Mouse (Mus musculus): ENCODE measurements around the gene Osbpl11. TPM values are rescaled to one million over a fixed set of nuclear protein-coding genes. Genes with fewer than 3 reads are reported as not detected.
A peak's percentile ranks its signal among the peaks of the same experiment; 100 is the strongest.
"Not testable (repeated sequence)": the region's sequence is repeated elsewhere in the genome, so short reads cannot be mapped to it uniquely, and the experiment has no call there.

The Osbpl11 gene
- polyA plus RNA-seq, 1 experiment from 2014 or later = 17.8 TPM

DNA sequence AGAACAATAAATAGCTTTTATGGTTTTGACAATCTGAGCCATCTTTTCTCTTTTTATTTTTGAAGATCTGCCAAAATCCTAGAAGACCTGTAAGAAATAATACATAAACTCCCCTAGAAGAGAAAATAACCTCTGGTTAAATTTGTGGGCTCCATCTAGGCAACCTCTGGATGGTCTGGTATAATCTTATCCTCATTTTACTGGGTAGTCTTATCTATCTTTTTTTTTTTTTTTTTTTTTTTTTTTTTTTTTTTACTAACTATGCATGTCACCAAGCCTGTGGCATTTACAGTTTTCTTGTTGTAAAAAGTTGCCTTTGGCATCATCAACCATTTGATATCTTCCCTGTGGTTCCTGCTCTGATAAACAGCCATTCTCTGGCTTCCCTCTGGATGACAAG, 10.2 kb upstream of the Osbpl11 start:
- H3K4me3 ChIP-seq (replicated peaks; ENCODE audit: low read depth, low read length) = no peak overlapping the region

DNA sequence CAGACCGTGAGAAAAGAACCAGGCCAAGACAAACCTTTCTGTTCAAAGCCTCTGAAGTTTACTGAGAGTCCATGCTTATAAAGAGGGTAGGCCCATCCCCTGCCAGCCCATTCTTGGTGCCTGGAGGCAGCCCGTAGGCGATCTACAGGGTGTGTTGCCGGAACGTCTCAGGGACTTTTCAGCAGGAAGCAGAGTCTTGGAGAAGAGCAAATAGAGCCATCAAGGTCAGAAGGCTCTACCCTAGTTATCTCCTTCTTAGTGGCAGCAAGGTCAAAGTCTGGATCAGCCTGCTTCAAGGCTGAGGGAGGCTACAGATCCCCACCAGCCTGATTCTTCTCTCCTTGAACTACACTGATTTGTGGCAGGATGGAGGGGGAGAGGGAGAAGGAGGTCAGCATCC, 8.0 kb upstream of the Osbpl11 start:
- not testable (repeated sequence) for H3K27me3 ChIP-seq (ENCODE audit: insufficient read depth, low read length); H3K4me1 ChIP-seq (replicated peaks; ENCODE audit: insufficient read depth, low read length); H3K4me2 ChIP-seq (ENCODE audit: low read length); H3K27ac ChIP-seq; ATAC-seq (replicated peaks; ENCODE audit: low FRiP score, low read depth); DNase-seq (ENCODE audit: low spot score); H3K9ac ChIP-seq (ENCODE audit: low read depth, low read length); H3K9me3 ChIP-seq (replicated peaks; ENCODE audit: low read length); H3K4me3 ChIP-seq (replicated peaks; ENCODE audit: low read depth, low read length); H3K36me3 ChIP-seq (ENCODE audit: insufficient read depth, low read length)
- 86% methylated on average over 5 of the region's 5 CpGs for WGBS

More for the DNA sequence above, 10.2 kb upstream of the Osbpl11 start:
- TF ChIP-seq CTCF (IDR thresholded peaks at IDR 0.05; ENCODE audit: low read depth) = no peak
- Histone ChIP-seq H3K4me2 (ENCODE audit: low read length) (no peak overlapping the region), H3K27ac (no peak overlapping the region), H3K27me3 (ENCODE audit: insufficient read depth, low read length) (no peaks in the 10 kb centered on the region), H3K4me1 (replicated peaks; ENCODE audit: insufficient read depth, low read length) (no peaks in the 10 kb centered on the region), H3K36me3 (ENCODE audit: insufficient read depth, low read length) (no peaks in the 10 kb centered on the region), H3K9me3 (replicated peaks; ENCODE audit: low read length) (no peaks in the 10 kb centered on the region), H3K9ac (ENCODE audit: low read depth, low read length) (no peak overlapping the region)
- DNase-seq (ENCODE audit: low spot score) (no peak), ATAC-seq (replicated peaks; ENCODE audit: low FRiP score, low read depth) (no peak)

- ATAC-seq (replicated peaks; ENCODE audit: low FRiP score, low read depth) (no peak), DNase-seq (ENCODE audit: low spot score) (no peak)
- Histone ChIP-seq H3K9me3 (replicated peaks; ENCODE audit: low read length) (no peaks in the 10 kb centered on the region), H3K9ac (ENCODE audit: low read depth, low read length) (no peak overlapping the region), H3K27ac (no peak overlapping the region), H3K4me3 (replicated peaks; ENCODE audit: low read depth, low read length) (no peak overlapping the region), H3K4me1 (replicated peaks; ENCODE audit: insufficient read depth, low read length) (no peaks in the 10 kb centered on the region), H3K27me3 (ENCODE audit: insufficient read depth, low read length) (no peaks in the 10 kb centered on the region), H3K4me2 (ENCODE audit: low read length) (no peak overlapping the region), H3K36me3 (ENCODE audit: insufficient read depth, low read length) (no peaks in the 10 kb centered on the region)
- TF ChIP-seq CTCF (IDR thresholded peaks at IDR 0.05; ENCODE audit: low read depth) = no peak
- 85% methylated on average over 4 of the region's 4 CpGs for WGBS
Observed at GRCm38 (mm10) chr16:33177722-33178121, 7.1 kb upstream of the Osbpl11 start.

DNA sequence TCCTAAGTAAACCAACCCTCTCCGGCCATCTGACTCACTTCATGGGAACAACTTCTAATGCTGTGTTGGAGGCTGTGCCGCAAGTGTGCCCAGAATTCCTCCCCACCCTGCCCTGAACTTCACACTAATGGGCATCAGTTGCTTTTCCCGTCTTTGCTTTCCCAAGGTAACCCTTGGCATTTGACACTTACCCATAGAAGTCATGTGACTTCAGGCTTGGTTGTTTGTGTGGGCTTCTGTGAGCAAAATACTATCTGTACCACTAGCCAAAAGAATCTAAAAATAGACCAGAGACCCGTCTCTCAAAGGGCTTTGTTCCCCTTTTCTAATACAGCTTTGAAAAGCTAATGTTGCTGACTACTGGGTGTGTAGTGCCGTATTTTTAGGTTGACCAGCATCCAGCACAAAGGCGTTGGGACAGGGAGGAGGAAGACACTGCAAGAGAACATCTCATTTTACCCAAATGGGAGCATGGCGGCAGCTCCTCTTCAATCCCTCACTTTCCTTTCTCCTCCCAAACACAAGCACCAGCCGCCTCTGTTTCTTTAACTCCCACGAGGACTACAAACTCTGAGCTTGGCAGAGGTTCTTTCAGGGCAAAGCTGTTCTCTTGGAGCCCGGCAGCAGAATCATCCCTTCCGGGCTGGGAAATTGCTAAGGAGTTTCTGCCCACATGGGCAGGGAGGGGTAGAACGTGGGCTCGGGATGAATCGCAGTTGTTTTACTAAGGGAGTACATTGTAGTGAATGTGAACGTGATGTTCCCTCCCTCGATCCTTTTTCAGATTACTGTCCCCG, 6.4 kb upstream of the Osbpl11 start:
- WGBS = 56% methylated on average over 17 of the region's 17 CpGs
- no peaks in the 10 kb centered on the region for H3K36me3 ChIP-seq (ENCODE audit: insufficient read depth, low read length)
- H3K4me2 ChIP-seq (ENCODE audit: low read length) = no peak overlapping the region
- no peaks in the 10 kb centered on the region for H3K4me1 ChIP-seq (replicated peaks; ENCODE audit: insufficient read depth, low read length)
- no peaks in the 10 kb centered on the region for H3K9me3 ChIP-seq (replicated peaks; ENCODE audit: low read length)
- TF ChIP-seq CTCF (IDR thresholded peaks at IDR 0.05; ENCODE audit: low read depth) = no peak
- ATAC-seq (replicated peaks; ENCODE audit: low FRiP score, low read depth) (no peak), DNase-seq (ENCODE audit: low spot score) (no peak)
- no peak overlapping the region for H3K4me3 ChIP-seq (replicated peaks; ENCODE audit: low read depth, low read length)
- H3K9ac ChIP-seq (ENCODE audit: low read depth, low read length) = no peak overlapping the region
- peak overlapping the region; percentile 22; the same call in 1 of the 2 replicates for H3K27ac ChIP-seq
- no peaks in the 10 kb centered on the region for H3K27me3 ChIP-seq (ENCODE audit: insufficient read depth, low read length)

DNA sequence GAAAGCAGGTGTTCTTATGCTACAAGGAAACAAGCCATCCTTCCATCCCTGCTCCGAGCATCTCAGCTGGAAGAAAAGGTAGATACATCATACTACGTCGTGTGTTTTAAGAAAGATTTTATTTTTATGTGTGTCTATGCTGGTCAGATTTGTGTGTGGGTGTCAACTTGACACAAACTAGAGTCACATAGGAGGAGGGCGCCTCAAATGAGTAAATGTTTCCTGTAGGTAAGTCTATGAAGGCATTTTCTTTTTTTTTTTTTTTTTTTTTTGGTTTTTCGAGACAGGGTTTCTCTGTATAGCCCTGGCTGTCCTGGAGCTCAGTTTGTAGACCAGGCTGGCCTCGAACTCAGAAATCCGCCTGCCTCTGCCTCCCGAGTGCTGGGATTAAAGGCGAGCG, 5.6 kb upstream of the Osbpl11 start:
- not testable (repeated sequence) for H3K36me3 ChIP-seq (ENCODE audit: insufficient read depth, low read length); H3K9me3 ChIP-seq (replicated peaks; ENCODE audit: low read length); H3K4me1 ChIP-seq (replicated peaks; ENCODE audit: insufficient read depth, low read length); H3K4me3 ChIP-seq (replicated peaks; ENCODE audit: low read depth, low read length); H3K9ac ChIP-seq (ENCODE audit: low read depth, low read length); DNase-seq (ENCODE audit: low spot score); H3K27me3 ChIP-seq (ENCODE audit: insufficient read depth, low read length); ATAC-seq (replicated peaks; ENCODE audit: low FRiP score, low read depth); H3K4me2 ChIP-seq (ENCODE audit: low read length)
- WGBS = 92% methylated on average over 9 of the region's 10 CpGs
- H3K27ac ChIP-seq = 0 out of 2 replicates have a peak overlapping the region, but pooled peaks have one; percentile 22

DNA sequence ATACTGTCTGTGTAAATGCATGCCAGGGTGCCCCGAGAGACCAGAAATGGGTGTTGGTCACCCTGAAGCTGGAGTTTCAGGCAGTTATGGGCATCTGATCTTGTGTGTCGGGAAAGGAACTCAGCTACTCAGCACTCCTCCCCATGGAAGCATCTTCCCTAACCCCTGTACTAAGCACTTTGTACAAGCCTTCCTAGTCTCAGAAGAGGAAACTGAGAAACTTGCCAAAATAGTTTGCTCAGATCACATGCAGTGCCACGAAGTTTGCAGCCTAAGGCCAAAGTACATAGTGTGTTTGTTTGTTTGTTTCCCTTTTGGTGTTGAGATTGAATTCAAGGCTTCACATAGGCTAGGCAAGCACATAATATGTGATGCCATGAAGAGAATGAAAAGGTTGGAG, 5.0 kb upstream of the Osbpl11 start:
- DNase-seq (ENCODE audit: low spot score) = no peak
- WGBS = 79% methylated on average over 3 of the region's 3 CpGs
- H3K27ac ChIP-seq = no peak overlapping the region

GRCm38 (mm10) chr16:33180793-33181192, 4.1 kb upstream of the Osbpl11 start:
- no peak for DNase-seq (ENCODE audit: low spot score)

More for the DNA sequence above, 5.0 kb upstream of the Osbpl11 start:
- no peak for TF ChIP-seq CTCF (IDR thresholded peaks at IDR 0.05; ENCODE audit: low read depth)
- Histone ChIP-seq H3K9me3 (replicated peaks; ENCODE audit: low read length) (no peaks in the 10 kb centered on the region), H3K36me3 (ENCODE audit: insufficient read depth, low read length) (no peaks in the 10 kb centered on the region), H3K4me3 (replicated peaks; ENCODE audit: low read depth, low read length) (no peak overlapping the region), H3K9ac (ENCODE audit: low read depth, low read length) (no peak overlapping the region), H3K4me1 (replicated peaks; ENCODE audit: insufficient read depth, low read length) (no peaks in the 10 kb centered on the region), H3K27me3 (ENCODE audit: insufficient read depth, low read length) (no peaks in the 10 kb centered on the region), H3K4me2 (ENCODE audit: low read length) (no peak overlapping the region)
- ATAC-seq (replicated peaks; ENCODE audit: low FRiP score, low read depth) = no peak

More at GRCm38 (mm10) chr16:33180793-33181192, 4.1 kb upstream of the Osbpl11 start:
- no peak for ATAC-seq (replicated peaks; ENCODE audit: low FRiP score, low read depth)
- Histone ChIP-seq H3K9ac (ENCODE audit: low read depth, low read length) (no peak overlapping the region), H3K4me2 (ENCODE audit: low read length) (no peak overlapping the region), H3K27ac (no peak overlapping the region), H3K36me3 (ENCODE audit: insufficient read depth, low read length) (no peaks in the 10 kb centered on the region), H3K4me3 (replicated peaks; ENCODE audit: low read depth, low read length) (no peak overlapping the region), H3K27me3 (ENCODE audit: insufficient read depth, low read length) (no peaks in the 10 kb centered on the region), H3K4me1 (replicated peaks; ENCODE audit: insufficient read depth, low read length) (no peaks in the 10 kb centered on the region), H3K9me3 (replicated peaks; ENCODE audit: low read length) (no peaks in the 10 kb centered on the region)
- 76% methylated on average over 3 of the region's 3 CpGs for WGBS
- no peak for TF ChIP-seq CTCF (IDR thresholded peaks at IDR 0.05; ENCODE audit: low read depth)

Data from kidney, postnatal 0 days (tissue).